ENCODE assay signal across 32 mouse cellular contexts in genomic region chr2:156929519-156930120, GRCm38 (mm10). TPM values are rescaled to one million over a fixed set of nuclear protein-coding genes. Genes with fewer than 3 reads are reported as not detected.
A peak's percentile ranks its signal among the peaks of the same experiment; 100 is the strongest.
DNase-seq lines count a peak whose midpoint lies in the region; ATAC-seq and TF ChIP-seq lines count a peak whose summit lies in the region.
"Had no signal": no experiment of that assay in that cellular context is flagged by ENCODE, and none has a peak within 500 bp of the region (broad histone marks: within the 10 kb centered on the region; RNA-seq: fewer than 3 reads in every experiment).

No protein-coding gene starts in this region.

- no peak for TF ChIP-seq CTCF in hindbrain, postnatal 0 days (IDR thresholded peaks at IDR 0.05; ENCODE audit: low read depth)

- intact Hi-C loops in gastrocnemius, postnatal 14 days (cut with DNase I; ENCODE audit: low total_unique reads): no loop called here

- no peak overlapping the region for H3ac ChIP-seq in myocyte (ENCODE audit: control insufficient read depth, insufficient read length)

- H3K27me3 ChIP-seq in hindbrain, postnatal 0 days (ENCODE audit: insufficient read depth, low read length): no peaks in the 10 kb centered on the region
- H3K27me3 ChIP-seq in hindbrain, embryonic 14.5 days (ENCODE audit: control insufficient read depth, insufficient read depth, low read length): no peaks in the 10 kb centered on the region
- H3K27me3 ChIP-seq in myocyte (ENCODE audit: control insufficient read depth, insufficient read depth, insufficient read length): no peaks in the 10 kb centered on the region
- H3K27me3 ChIP-seq: CH12.LX; heart, embryonic 15.5 days; hindbrain, embryonic 12.5 days; limb, embryonic 15.5 days; neural tube, embryonic 12.5 days; Patski; stomach, embryonic 15.5 days had no signal

- 66% methylated on average over 11 of the region's 11 CpGs for WGBS in hindbrain, postnatal 0 days
- WGBS in hindbrain, embryonic 14.5 days: 64% methylated on average over 11 of the region's 11 CpGs

- peaks cover 22% of the 10 kb centered on the region for H3K36me3 ChIP-seq in hindbrain, postnatal 0 days (ENCODE audit: insufficient read depth, low read length)
- peaks cover 66% of the 10 kb centered on the region for H3K36me3 ChIP-seq in hindbrain, embryonic 14.5 days (replicated peaks; ENCODE audit: control insufficient read depth, insufficient read depth)
- H3K36me3 ChIP-seq in myocyte (ENCODE audit: control insufficient read depth, insufficient read depth): peaks cover 8% of the 10 kb centered on the region
- H3K36me3 ChIP-seq: stomach, embryonic 15.5 days had no signal

- H3K4me2 ChIP-seq in hindbrain, postnatal 0 days (ENCODE audit: low read depth, low read length): no peak overlapping the region
- H3K4me2 ChIP-seq in hindbrain, embryonic 14.5 days (replicated peaks): no peak overlapping the region
- peak overlapping the region; percentile 12 for H3K4me2 ChIP-seq in myocyte (ENCODE audit: low read depth)
- H3K4me2 ChIP-seq: heart, embryonic 15.5 days; hindbrain, embryonic 12.5 days; limb, embryonic 15.5 days; midbrain, embryonic 11.5 days; neural tube, embryonic 12.5 days; stomach, embryonic 15.5 days had no signal

- H3K4me1 ChIP-seq in hindbrain, postnatal 0 days (ENCODE audit: insufficient read depth, low read length): no peaks in the 10 kb centered on the region
- no peaks in the 10 kb centered on the region for H3K4me1 ChIP-seq in hindbrain, embryonic 14.5 days (replicated peaks; ENCODE audit: control insufficient read depth, insufficient read depth, low read length)
- H3K4me1 ChIP-seq: heart, embryonic 15.5 days; neural tube, embryonic 12.5 days; stomach, embryonic 15.5 days had no signal

- H3K79me2 ChIP-seq in myocyte (ENCODE audit: control insufficient read depth, insufficient read depth): no peaks in the 10 kb centered on the region

- TF ChIP-seq POLR2A in myocyte (IDR thresholded peaks at IDR 0.05; ENCODE audit: insufficient read length, low read depth): no peak

- no peak overlapping the region for H3K4me3 ChIP-seq in hindbrain, postnatal 0 days (ENCODE audit: low read length)
- H3K4me3 ChIP-seq in hindbrain, embryonic 14.5 days (replicated peaks; ENCODE audit: low read length): no peak overlapping the region
- H3K4me3 ChIP-seq in myocyte: no peak overlapping the region
- H3K4me3 ChIP-seq: erythroblast, embryonic 14.5 days; gastrocnemius, adult 2 months; heart, embryonic 15.5 days; hindbrain, embryonic 12.5 days; limb, embryonic 15.5 days; neural tube, embryonic 12.5 days; stomach, embryonic 15.5 days had no signal

- H3K9ac ChIP-seq in hindbrain, postnatal 0 days (replicated peaks; ENCODE audit: low read length): no peak overlapping the region
- no peak overlapping the region for H3K9ac ChIP-seq in hindbrain, embryonic 14.5 days
- H3K9ac ChIP-seq: heart, embryonic 15.5 days; hindbrain, embryonic 12.5 days; limb, embryonic 15.5 days; neural tube, embryonic 12.5 days; stomach, embryonic 15.5 days had no signal

- peak; percentile 29; the same call in 1 of the 2 replicates for ATAC-seq in hindbrain, postnatal 0 days
- ATAC-seq in hindbrain, embryonic 14.5 days (ENCODE audit: low FRiP score): no peak
- ATAC-seq: forebrain, embryonic 16.5 days; intestine, postnatal 0 days; midbrain, embryonic 16.5 days; Patski had no signal

- no peak overlapping the region for H3K27ac ChIP-seq in hindbrain, postnatal 0 days
- H3K27ac ChIP-seq in hindbrain, embryonic 14.5 days: no peak overlapping the region
- H3K27ac ChIP-seq: gastrocnemius, adult 2 months; heart, embryonic 15.5 days; hindbrain, embryonic 12.5 days; limb, embryonic 15.5 days; neural tube, embryonic 12.5 days; stomach, embryonic 15.5 days had no signal

- DNase-seq in adrenal gland, adult (ENCODE audit: inconsistent age in 2 of 2, low spot score in 1 of 2): peak; percentile 18 to 24
- DNase-seq in adrenal gland, postnatal 4 days (ENCODE audit: low spot score in 2 of 2): no peak
- no peak for DNase-seq in hindbrain, postnatal 0 days (ENCODE audit: low spot score)
- no peak for DNase-seq in hindbrain, embryonic 14.5 days (ENCODE audit: low spot score)
- peak; percentile 12 for DNase-seq in urinary bladder, postnatal 14 days (ENCODE audit: low spot score)
- DNase-seq in urinary bladder, postnatal 4 days (ENCODE audit: low spot score in 2 of 2): no peak
- no peak for DNase-seq in gastrocnemius, postnatal 14 days
- DNase-seq: adrenal gland, postnatal 25 days; cerebellum, adult 9-11 months; gastrocnemius, adult 2 months; heart, postnatal 36 days; kidney, adult 9 months; kidney, postnatal 10 days; layer of hippocampus, adult 9-11 months; left cerebral cortex, postnatal 4 days; lung, adult 2 months; lung, postnatal 10 days; right cerebral cortex, postnatal 14 days had no signal

- H3K9me3 ChIP-seq in hindbrain, postnatal 0 days (ENCODE audit: low read length): no peaks in the 10 kb centered on the region
- no peaks in the 10 kb centered on the region for H3K9me3 ChIP-seq in hindbrain, embryonic 14.5 days (ENCODE audit: control insufficient read depth, low read length)
- H3K9me3 ChIP-seq: heart, embryonic 15.5 days; hindbrain, embryonic 12.5 days; limb, embryonic 15.5 days; neural tube, embryonic 12.5 days; stomach, embryonic 15.5 days had no signal

TF ChIP-seq in myocyte, 11 proteins besides CTCF, POLR2A, EP300 and RAD21:
- TF ChIP-seq MYOG (IDR thresholded peaks at IDR 0.05; ENCODE audit: control insufficient read depth in 1 of 3, insufficient read depth in 1 of 3, insufficient read length in 2 of 3, low read depth in 2 of 3) (peak in 1 of 3 experiments; percentile 29), MYOD1 (IDR thresholded peaks at IDR 0.05; ENCODE audit: control insufficient read depth in 1 of 3, insufficient read length in 2 of 3, low read depth in 2 of 3) (peak in 1 of 3 experiments; percentile 62), E2F4 (IDR thresholded peaks at IDR 0.05; ENCODE audit: insufficient read depth) (no peak)

RNA-seq across cellular contexts. Expression of gene Sla2, which starts 42.6 kb away (rescaled TPM):
- not detected for total RNA-seq in adrenal gland, postnatal 4 days (2021)
- 0.68 TPM in 1 of 2 replicates, not detected in the other for total RNA-seq in hindbrain, postnatal 0 days (2014; rRNA removed)
- 0.13 and 0.15 TPM in 2 replicates for polyA plus RNA-seq in hindbrain, postnatal 0 days (2015; fragmentation: Nextera tagmentation; extraction: Ambion mirVana)
- 0.14 and 0.20 TPM in 2 replicates for polyA plus RNA-seq in hindbrain, embryonic 14.5 days (2014; fragmentation: Nextera tagmentation; extraction: Ambion mirVana)
- 0.18 TPM for polyA plus RNA-seq in myocyte (2012; fragmentation: generic; extraction: Trizol)
- total RNA-seq in gastrocnemius, postnatal 14 days (2021): not detected
- total RNA-seq: adrenal gland, postnatal 25 days; gastrocnemius, adult 2 months; gastrocnemius, postnatal 4 days; heart, postnatal 36 days had no signal
- polyA plus RNA-seq: midbrain, embryonic 16.5 days had no signal

Comparison
In these comparisons a context has a peak if more than half of its experiments do, and no peak if none do; other contexts are left out.
1. DNase-seq: peak in adrenal gland, adult (2 of 2) and urinary bladder, postnatal 14 days (single experiment); none in adrenal gland, postnatal 4 days (0 of 2), hindbrain, postnatal 0 days (single experiment), hindbrain, embryonic 14.5 days (single experiment), urinary bladder, postnatal 4 days (0 of 2) and gastrocnemius, postnatal 14 days (single experiment).